Mouse (Mus musculus) CH12.LX (cell line): ENCODE results near the gene Pla2g2c. TPM values are rescaled to one million over a fixed set of nuclear protein-coding genes. Genes with fewer than 3 reads are reported as not detected.

ENCODE experiments used
- DNase-seq: peaks from one replicate; pipeline ENCODE4 v3.0.0-alpha.2; 2013; ENCODE audit errors: extremely low read depth
- H3K27ac ChIP-seq: 2 replicates; pipeline ENCODE4 v1.5.1; 2012; ENCODE audit warnings: low read depth, mild to moderate bottlenecking, control low read depth, moderate library complexity; ENCODE audit not compliant: insufficient read depth
- H3K27me3 ChIP-seq: replicated peaks from 2 replicates; pipeline ENCODE3; 2012; ENCODE audit warnings: inconsistent platforms
- H3K36me3 ChIP-seq, 2 experiments: replicated peaks in 1 of 2; 2 replicates each; pipeline versions ENCODE3 to v1.6.1; 2012; ENCODE audit warnings: inconsistent platforms in 1 of 2, low read length in 1 of 2, mild to moderate bottlenecking in 1 of 2, mixed read lengths in 1 of 2, moderate library complexity in 1 of 2; ENCODE audit not compliant: control insufficient read depth in 1 of 2, insufficient read depth in 1 of 2
- H3K4me1 ChIP-seq, 2 experiments: 2 replicates each; pipeline ENCODE4 v1.6.1; 2012; ENCODE audit warnings: inconsistent platforms in 1 of 2, moderate library complexity in 1 of 2; ENCODE audit not compliant: insufficient read depth in 2 of 2, control insufficient read depth in 1 of 2
- H3K4me2 ChIP-seq: 2 replicates; pipeline ENCODE4 v1.6.1; 2012; ENCODE audit warnings: low read depth, mild to moderate bottlenecking, control low read depth; ENCODE audit not compliant: poor library complexity, insufficient read depth, severe bottlenecking
- H3K4me3 ChIP-seq, 3 experiments: fragments of 150-350 bp in 1 of 3; sonication (generic) in 1 of 3; replicated peaks in 1 of 3; 2 replicates each; pipeline versions ENCODE3 to v1.5.1; 2011 to 2012; ENCODE audit warnings: low read depth in 2 of 3, low read length in 2 of 3, mild to moderate bottlenecking in 2 of 3, moderate library complexity in 2 of 3, control low read depth in 1 of 3, improper control_type of control experiment in 1 of 3, inconsistent platforms in 1 of 3, mixed read lengths in 1 of 3; ENCODE audit not compliant: poor library complexity in 1 of 3
- H3K79me2 ChIP-seq: replicated peaks from 2 replicates; pipeline ENCODE4 v1.6.1; 2012; ENCODE audit warnings: mild to moderate bottlenecking, moderate library complexity; ENCODE audit not compliant: control insufficient read depth, poor library complexity, insufficient read depth, severe bottlenecking; ENCODE audit errors: extremely low read depth
- H3K9ac ChIP-seq: 2 replicates; pipeline ENCODE4 v1.6.1; 2012; ENCODE audit warnings: low read depth, mild to moderate bottlenecking, control low read depth, moderate library complexity; ENCODE audit not compliant: insufficient read depth
- H3K9me3 ChIP-seq: replicated peaks from 2 replicates; pipeline ENCODE3; 2012; ENCODE audit warnings: low read length, inconsistent platforms, mixed read lengths
- CTCF ChIP-seq, 2 experiments: IDR thresholded peaks in 1 of 2; conservative IDR thresholded peaks in 1 of 2; 2 replicates each; pipeline ENCODE4 v1.5.1; 2011 to 2012; ENCODE audit warnings: low read depth in 2 of 2, low read length in 2 of 2, improper control_type of control experiment in 1 of 2, inconsistent platforms in 1 of 2, mild to moderate bottlenecking in 1 of 2, moderate library complexity in 1 of 2
- E2F4 ChIP-seq: IDR thresholded peaks from 2 replicates; pipeline ENCODE4 v1.6.1; 2011; ENCODE audit warnings: low read depth, low read length, improper control_type of control experiment; ENCODE audit not compliant: insufficient replicate concordance
- ELF1 ChIP-seq: IDR thresholded peaks from 2 replicates; pipeline ENCODE4 v1.6.1; 2014; ENCODE audit warnings: low read depth, mild to moderate bottlenecking, inconsistent platforms, low read length, improper control_type of control experiment
- GABPA ChIP-seq: IDR thresholded peaks from 2 replicates; pipeline ENCODE4 v1.6.1; 2012; ENCODE audit warnings: low read depth, low read length, improper control_type of control experiment, inconsistent platforms; ENCODE audit not compliant: insufficient replicate concordance
- HCFC1 ChIP-seq: IDR thresholded peaks from 2 replicates; pipeline ENCODE4 v1.6.1; 2012; ENCODE audit warnings: low read depth, mild to moderate bottlenecking, inconsistent platforms, low read length, improper control_type of control experiment
- IRF4 ChIP-seq: IDR thresholded peaks from 2 replicates; pipeline ENCODE4 v1.6.1; 2014; ENCODE audit warnings: low read depth, mild to moderate bottlenecking, inconsistent platforms, low read length, improper control_type of control experiment
- JUND ChIP-seq: conservative IDR thresholded peaks from 2 replicates; pipeline ENCODE4 v1.6.1; 2011; ENCODE audit warnings: low read depth, low read length, improper control_type of control experiment
- MAFK ChIP-seq: IDR thresholded peaks from 2 replicates; pipeline ENCODE4 v1.6.1; 2011; ENCODE audit warnings: low read length, improper control_type of control experiment; ENCODE audit not compliant: insufficient replicate concordance
- MAX ChIP-seq: IDR thresholded peaks from 2 replicates; pipeline ENCODE4 v1.6.1; 2011; ENCODE audit warnings: low read length, improper control_type of control experiment
- MXI1 ChIP-seq: IDR thresholded peaks from 2 replicates; pipeline ENCODE4 v1.6.1; 2011; ENCODE audit warnings: mild to moderate bottlenecking, low read depth, low read length, improper control_type of control experiment
- MYC ChIP-seq: IDR thresholded peaks from 2 replicates; pipeline ENCODE4 v1.6.1; 2011; ENCODE audit warnings: low read depth, mild to moderate bottlenecking, improper control_type of control experiment, low read length
- NELFE ChIP-seq: IDR thresholded peaks from 2 replicates; pipeline ENCODE4 v1.6.1; 2011; ENCODE audit warnings: low read depth, low read length, improper control_type of control experiment
- PAX5 ChIP-seq: IDR thresholded peaks from 2 replicates; pipeline ENCODE4 v1.6.1; 2012; ENCODE audit warnings: low read length, inconsistent platforms, mixed read lengths
- POLR2A ChIP-seq: IDR thresholded peaks from 2 replicates; pipeline ENCODE4 v1.6.1; 2011; ENCODE audit warnings: low read depth, mild to moderate bottlenecking, improper control_type of control experiment, low read length
- SIN3A ChIP-seq: IDR thresholded peaks from 2 replicates; pipeline ENCODE4 v1.6.1; 2012; ENCODE audit warnings: low read length, improper control_type of control experiment, inconsistent platforms
- SMC3 ChIP-seq: IDR thresholded peaks from 2 replicates; pipeline ENCODE4 v1.6.1; 2011; ENCODE audit warnings: low read depth, low read length, improper control_type of control experiment
- TBP ChIP-seq: conservative IDR thresholded peaks from 2 replicates; pipeline ENCODE4 v1.6.1; 2011; ENCODE audit warnings: low read depth, low read length, improper control_type of control experiment
- TCF12 ChIP-seq: IDR thresholded peaks from 2 replicates; pipeline ENCODE4 v1.6.1; 2014; ENCODE audit warnings: low read depth, mild to moderate bottlenecking, inconsistent platforms, low read length, improper control_type of control experiment
- UBTF ChIP-seq: IDR thresholded peaks from 2 replicates; pipeline ENCODE4 v1.6.1; 2012; ENCODE audit warnings: low read depth, mild to moderate bottlenecking, inconsistent platforms, low read length, improper control_type of control experiment, moderate library complexity
- USF2 ChIP-seq: conservative IDR thresholded peaks from 2 replicates; pipeline ENCODE4 v1.6.1; 2011; ENCODE audit warnings: low read depth, low read length, improper control_type of control experiment
- ZMIZ1 ChIP-seq: IDR thresholded peaks from 2 replicates; pipeline ENCODE4 v1.6.1; 2012; ENCODE audit warnings: low read depth, mild to moderate bottlenecking, inconsistent platforms, low read length, improper control_type of control experiment
- ZNF384 ChIP-seq: IDR thresholded peaks from 2 replicates; pipeline ENCODE4 v1.6.1; 2012; ENCODE audit warnings: low read depth, low read length, improper control_type of control experiment, inconsistent platforms
- dilution Hi-C: fragments of 300-500 bp; cut with MboI; formaldehyde crosslinking; loops from 2 replicates; pipeline ENCODE4 v1.14.3; 2020; ENCODE audit warnings: low sequenced_read_pairs; ENCODE audit not compliant: extremely low pct_unique_long_range_greater_than_20kb, extremely low pct_ligation_motif_present
- in situ Hi-C: fragments of 300-500 bp; cut with MboI; formaldehyde crosslinking; loops from 3 replicates; pipeline ENCODE4 v1.14.3; 2019; ENCODE audit warnings: low sequenced_read_pairs, low pct_ligation_motif_present, low pct_unique_long_range_greater_than_20kb, mixed read lengths
- polyA plus RNA-seq: library from polyadenylated mRNA; unstranded; fragments of >175 nt; gene quantifications from 2 replicates; pipeline ENCODE4 v1.2.1, GENCODE M21; 2012; ENCODE audit warnings: low read depth; ENCODE audit not compliant: insufficient read length
- total RNA-seq, 2 experiments: library from RNA; depleted of rRNA; stranded (reverse); fragments of 300-350 nt in 1 of 2; fragments of >200 nt in 1 of 2; gene quantifications; 2 replicates each; pipeline ENCODE4 v1.2.3; 2012 to 2014

The Pla2g2c gene
- total and polyA plus RNA-seq, 3 experiments = not detected

- Histone ChIP-seq H3K4me2 (no peak overlapping the region), H3K9ac (no peak overlapping the region), H3K27me3 (peaks cover 67% of the 10 kb centered on the region), H3K4me3 (no peak overlapping the region), H3K36me3 (no peaks in the 10 kb centered on the region), H3K27ac (no peak overlapping the region), H3K79me2 (no peaks in the 10 kb centered on the region), H3K9me3 (no peaks in the 10 kb centered on the region), H3K4me1 (no peaks in the 10 kb centered on the region)
- DNase-seq = no peak
- in situ Hi-C loops = no loop called here
- TF ChIP-seq E2F4 (no peak), MAFK (no peak), UBTF (no peak), ZMIZ1 (no peak), TCF12 (no peak), SMC3 (no peak), MXI1 (no peak), HCFC1 (no peak), JUND (no peak), ELF1 (no peak), USF2 (no peak), GABPA (no peak), TBP (no peak)
- dilution Hi-C loops = no loop called here
Measured at GRCm38 (mm10) chr4:138712621-138713020, 12.0 kb upstream of the Pla2g2c start.

GRCm38 (mm10) chr4:138714186-138714585 lies 10.4 kb upstream of the Pla2g2c start:
- Histone ChIP-seq H3K27ac (no peak overlapping the region), H3K4me2 (no peak overlapping the region), H3K4me1 (no peaks in the 10 kb centered on the region), H3K9ac (no peak overlapping the region), H3K9me3 (no peaks in the 10 kb centered on the region), H3K79me2 (no peaks in the 10 kb centered on the region), H3K27me3 (peaks cover 68% of the 10 kb centered on the region), H3K4me3 (no peak overlapping the region), H3K36me3 (no peaks in the 10 kb centered on the region)
- TF ChIP-seq MXI1 (no peak), SIN3A (no peak), PAX5 (no peak), CTCF (conservative IDR thresholded peaks at IDR 0.05 in 1 of 2, IDR thresholded peaks at IDR 0.05 in 1 of 2; ENCODE audit: low read depth in 2 of 2, low read length in 2 of 2) (no peak), NELFE (no peak), ZMIZ1 (no peak), UBTF (no peak), TBP (no peak), MAX (no peak), IRF4 (no peak), MYC (no peak), POLR2A (no peak), ZNF384 (no peak), TCF12 (no peak)
- in situ Hi-C loops = no loop called here
- dilution Hi-C loops = no loop called here
- DNase-seq = no peak
